ENCODE assay signal across 8 mouse cellular contexts in genomic region chr5:110094030-110094846, GRCm38 (mm10). TPM values are rescaled to one million over a fixed set of nuclear protein-coding genes. Genes with fewer than 3 reads are reported as not detected.
DNase-seq lines count a peak whose midpoint lies in the region; ATAC-seq and TF ChIP-seq lines count a peak whose summit lies in the region.

Gene Gm35315 (minus strand): TSS chr5:110094420.

- no peak for TF ChIP-seq CTCF in ES-Bruce4 (IDR thresholded peaks at IDR 0.05; ENCODE audit: low read depth, low read length)
- no peak for TF ChIP-seq CTCF in heart, postnatal 0 days (IDR thresholded peaks at IDR 0.05; ENCODE audit: low read depth)

- peak within 1 kb of the TSS; percentile 71 for H3K27ac ChIP-seq in ES-Bruce4 (ENCODE audit: insufficient read depth, low read length)
- peak within 1 kb of the TSS; percentile 56 for H3K27ac ChIP-seq in forebrain, embryonic 12.5 days
- no peak within 1 kb of the TSS for H3K27ac ChIP-seq in heart, postnatal 0 days (ENCODE audit: low read depth)
- H3K27ac ChIP-seq in liver, embryonic 15.5 days (replicated peaks): peak within 1 kb of the TSS; percentile 73
- H3K27ac ChIP-seq in neural tube, embryonic 11.5 days (ENCODE audit: low read depth, low read length): no peak within 1 kb of the TSS

- no peak; the same call in 1 of the 2 replicates for TF ChIP-seq EP300 in ES-Bruce4 (IDR thresholded peaks at IDR 0.05; ENCODE audit: insufficient read depth, low read depth, low read length)
- TF ChIP-seq EP300 in heart, postnatal 0 days (IDR thresholded peaks at IDR 0.05; ENCODE audit: low read depth): no peak

- no peaks in the 10 kb centered on the region for H3K36me3 ChIP-seq in ES-Bruce4 (ENCODE audit: control insufficient read depth, insufficient read depth, low read length, poor library complexity, severe bottlenecking)
- H3K36me3 ChIP-seq in forebrain, embryonic 12.5 days (replicated peaks): no peaks in the 10 kb centered on the region
- H3K36me3 ChIP-seq in heart, postnatal 0 days (replicated peaks; ENCODE audit: control insufficient read depth, insufficient read depth, low read length): no peaks in the 10 kb centered on the region
- no peaks in the 10 kb centered on the region for H3K36me3 ChIP-seq in liver, embryonic 15.5 days (replicated peaks)
- no peaks in the 10 kb centered on the region for H3K36me3 ChIP-seq in neural tube, embryonic 11.5 days (ENCODE audit: control insufficient read depth, insufficient read depth, low read length)

- peak; percentile 97 for ATAC-seq in forebrain, embryonic 12.5 days (ENCODE audit: low FRiP score)
- peak; percentile 93 for ATAC-seq in heart, postnatal 0 days (ENCODE audit: insufficient read depth, low read depth)
- peak; percentile 97 for ATAC-seq in liver, embryonic 15.5 days (ENCODE audit: insufficient read depth)
- ATAC-seq in neural tube, embryonic 11.5 days (ENCODE audit: insufficient read depth, low FRiP score, low TSS enrichment): peak; percentile 96

- peaks cover 5% of the 10 kb centered on the region for H3K4me1 ChIP-seq in ES-Bruce4 (ENCODE audit: control insufficient read depth, insufficient read depth, low read length)
- H3K4me1 ChIP-seq in forebrain, embryonic 12.5 days: peaks cover 12% of the 10 kb centered on the region
- 0 out of 2 replicates have a peak, but pooled peaks cover 4% of the 10 kb centered on the region for H3K4me1 ChIP-seq in heart, postnatal 0 days (ENCODE audit: control insufficient read depth, insufficient read depth)
- peaks cover 16% of the 10 kb centered on the region for H3K4me1 ChIP-seq in liver, embryonic 15.5 days (replicated peaks)
- no peaks in the 10 kb centered on the region for H3K4me1 ChIP-seq in neural tube, embryonic 11.5 days (ENCODE audit: control insufficient read depth, insufficient read depth, low read length)

- H3K27me3 ChIP-seq in ES-Bruce4 (ENCODE audit: control insufficient read depth, insufficient read depth, low read length, poor library complexity, severe bottlenecking): no peaks in the 10 kb centered on the region
- H3K27me3 ChIP-seq in forebrain, embryonic 12.5 days: no peaks in the 10 kb centered on the region
- no peaks in the 10 kb centered on the region for H3K27me3 ChIP-seq in heart, postnatal 0 days (ENCODE audit: control insufficient read depth, insufficient read depth, low read length)
- no peaks in the 10 kb centered on the region for H3K27me3 ChIP-seq in liver, embryonic 15.5 days
- no peaks in the 10 kb centered on the region for H3K27me3 ChIP-seq in neural tube, embryonic 11.5 days (ENCODE audit: control insufficient read depth, insufficient read depth, low read length)

- H3K9me3 ChIP-seq in ES-Bruce4 (replicated peaks; ENCODE audit: control insufficient read depth, insufficient read depth, low read length, poor library complexity, severe bottlenecking): no peaks in the 10 kb centered on the region
- no peaks in the 10 kb centered on the region for H3K9me3 ChIP-seq in forebrain, embryonic 12.5 days
- no peaks in the 10 kb centered on the region for H3K9me3 ChIP-seq in heart, postnatal 0 days (replicated peaks; ENCODE audit: control insufficient read depth, low read length)
- H3K9me3 ChIP-seq in liver, embryonic 15.5 days (replicated peaks): no peaks in the 10 kb centered on the region
- H3K9me3 ChIP-seq in neural tube, embryonic 11.5 days (ENCODE audit: control insufficient read depth, low read length): no peaks in the 10 kb centered on the region

- H3K9ac ChIP-seq in ES-Bruce4 (ENCODE audit: low read depth, poor library complexity, severe bottlenecking): peak within 1 kb of the TSS; percentile 87
- peak within 1 kb of the TSS; percentile 65 for H3K9ac ChIP-seq in forebrain, embryonic 12.5 days
- H3K9ac ChIP-seq in heart, postnatal 0 days (replicated peaks; ENCODE audit: low read depth, low read length): no peak within 1 kb of the TSS; the same call in 1 of the 2 replicates
- peak within 1 kb of the TSS; percentile 49 for H3K9ac ChIP-seq in liver, embryonic 15.5 days
- peak within 1 kb of the TSS; percentile 62 for H3K9ac ChIP-seq in neural tube, embryonic 11.5 days (ENCODE audit: low read length)

- WGBS in forebrain, embryonic 12.5 days: under 1% methylated on average over 25 of the region's 25 CpGs
- WGBS in heart, postnatal 0 days: 3% methylated on average over 25 of the region's 25 CpGs
- WGBS in liver, embryonic 15.5 days (ENCODE audit: insufficient replicate concordance): 2% methylated on average over 25 of the region's 25 CpGs
- under 1% methylated on average over 25 of the region's 25 CpGs for WGBS in neural tube, embryonic 11.5 days

- TF ChIP-seq POLR2A in ES-Bruce4 (IDR thresholded peaks at IDR 0.05; ENCODE audit: insufficient read depth, low read length): peak; percentile 88

- H3K4me2 ChIP-seq in forebrain, embryonic 12.5 days: peak within 1 kb of the TSS; percentile 68
- H3K4me2 ChIP-seq in heart, postnatal 0 days (ENCODE audit: low read depth, low read length): peak within 1 kb of the TSS; percentile 61
- H3K4me2 ChIP-seq in liver, embryonic 15.5 days: peak within 1 kb of the TSS; percentile 77
- peak within 1 kb of the TSS; percentile 50 for H3K4me2 ChIP-seq in neural tube, embryonic 11.5 days (ENCODE audit: low read depth)

- H3K4me3 ChIP-seq in ES-Bruce4 (ENCODE audit: low read depth, low read length): peak within 1 kb of the TSS; percentile 94
- peak within 1 kb of the TSS; percentile 51 for H3K4me3 ChIP-seq in forebrain, embryonic 12.5 days (replicated peaks)
- peak within 1 kb of the TSS; percentile 48 for H3K4me3 ChIP-seq in heart, postnatal 0 days (ENCODE audit: low read depth, low read length)
- H3K4me3 ChIP-seq in liver, embryonic 15.5 days (replicated peaks): peak within 1 kb of the TSS; percentile 54
- H3K4me3 ChIP-seq in neural tube, embryonic 11.5 days (ENCODE audit: low read depth, low read length): peak within 1 kb of the TSS; percentile 49

- peak; percentile 95 for DNase-seq in c-Kit-positive CD71-positive TER-119-negative erythroid progenitor cells, embryonic 14.5 days (ENCODE audit: low read depth)
- DNase-seq in heart, postnatal 0 days (ENCODE audit: low spot score): peak; percentile 83
- peak; percentile 89 to 92 for DNase-seq in kidney, postnatal 36 days
- peak; percentile 88 for DNase-seq in neural tube, embryonic 11.5 days (ENCODE audit: low spot score)
- peak; percentile 91 for DNase-seq in telencephalon, adult 2 months (ENCODE audit: low read depth, low spot score)

RNA-seq across cellular contexts. Expression of gene Gm35315, which starts in this region (rescaled TPM):
- 13.5 and 16.9 TPM in 2 replicates for polyA plus RNA-seq in ES-Bruce4 (2011; ENCODE audit: insufficient read depth, insufficient read length, low read depth, missing spikeins)
- 1.4 and 2.1 TPM in 2 replicates for polyA plus RNA-seq in forebrain, embryonic 12.5 days (2016; fragmentation: Nextera tagmentation; extraction: Ambion mirVana)
- total RNA-seq in heart, postnatal 0 days (2014; rRNA removed; ENCODE audit: low replicate concordance): 2.3 TPM in 1 of 2 replicates, not detected in the other
- 0.03 and 0.05 TPM in 2 replicates for polyA plus RNA-seq in heart, postnatal 0 days (2015; fragmentation: Nextera tagmentation; extraction: Ambion mirVana)
- polyA plus RNA-seq in liver, embryonic 15.5 days (2015; fragmentation: Nextera tagmentation; extraction: Ambion mirVana): 0.71 and 0.82 TPM in 2 replicates
- polyA plus RNA-seq in neural tube, embryonic 11.5 days (2014; fragmentation: Nextera tagmentation; extraction: Ambion mirVana): 0.62 and 0.82 TPM in 2 replicates

Comparison
In these comparisons a context has a peak if more than half of its experiments do, and no peak if none do; other contexts are left out.
1. Peak in ATAC-seq, H3K4me3 ChIP-seq, H3K27ac ChIP-seq, H3K9ac ChIP-seq and H3K4me2 ChIP-seq in liver, embryonic 15.5 days; RNA of the gene not detected or under 1 TPM.
2. Peak in DNase-seq, ATAC-seq, H3K4me3 ChIP-seq, H3K9ac ChIP-seq and H3K4me2 ChIP-seq in neural tube, embryonic 11.5 days; RNA of the gene not detected or under 1 TPM.
3. H3K27ac ChIP-seq: peak in ES-Bruce4 (single experiment) and forebrain, embryonic 12.5 days (single experiment); none in heart, postnatal 0 days (single experiment) and neural tube, embryonic 11.5 days (single experiment).
4. Peak in every context shown above with its lines, with median percentiles within 50 percentile points of each other: H3K4me3 ChIP-seq, DNase-seq, ATAC-seq and H3K4me2 ChIP-seq.